Mouse (Mus musculus): ENCODE data around the gene Zfp710. TPM values are rescaled to one million over a fixed set of nuclear protein-coding genes. Genes with fewer than 3 reads are reported as not detected.

Gene Zfp710
- polyA plus RNA-seq, 1 experiment = 138 TPM

GRCm38 (mm10) chr7:80074921-80075441, 50.4 kb downstream of the Zfp710 start:
- TF ChIP-seq CTCF (IDR thresholded peaks at IDR 0.05; ENCODE audit: low read depth, low read length) (no peak), POLR2A (IDR thresholded peaks at IDR 0.05; ENCODE audit: borderline replicate concordance, low read depth, low read length) (no peak)
- peak overlapping the region; percentile 27 for H3K4me3 ChIP-seq (ENCODE audit: insufficient read depth, low read length)
- H3K27ac ChIP-seq (ENCODE audit: insufficient read depth, low read depth, low read length) = peak overlapping the region; percentile 86
- H3K4me1 ChIP-seq (ENCODE audit: control insufficient read depth, insufficient read depth, low read length) = peaks cover 83% of the 10 kb centered on the region

- Histone ChIP-seq H3K27ac (ENCODE audit: insufficient read depth, low read depth, low read length) (peak overlapping the region; percentile 93), H3K4me3 (ENCODE audit: insufficient read depth, low read length) (no peak overlapping the region), H3K4me1 (ENCODE audit: control insufficient read depth, insufficient read depth, low read length) (peaks cover 84% of the 10 kb centered on the region)
- TF ChIP-seq POLR2A (IDR thresholded peaks at IDR 0.05; ENCODE audit: borderline replicate concordance, low read depth, low read length) (no peak), CTCF (IDR thresholded peaks at IDR 0.05; ENCODE audit: low read depth, low read length) (no peak)
Observed at GRCm38 (mm10) chr7:80075946-80076583, 51.5 kb downstream of the Zfp710 start.

DNA sequence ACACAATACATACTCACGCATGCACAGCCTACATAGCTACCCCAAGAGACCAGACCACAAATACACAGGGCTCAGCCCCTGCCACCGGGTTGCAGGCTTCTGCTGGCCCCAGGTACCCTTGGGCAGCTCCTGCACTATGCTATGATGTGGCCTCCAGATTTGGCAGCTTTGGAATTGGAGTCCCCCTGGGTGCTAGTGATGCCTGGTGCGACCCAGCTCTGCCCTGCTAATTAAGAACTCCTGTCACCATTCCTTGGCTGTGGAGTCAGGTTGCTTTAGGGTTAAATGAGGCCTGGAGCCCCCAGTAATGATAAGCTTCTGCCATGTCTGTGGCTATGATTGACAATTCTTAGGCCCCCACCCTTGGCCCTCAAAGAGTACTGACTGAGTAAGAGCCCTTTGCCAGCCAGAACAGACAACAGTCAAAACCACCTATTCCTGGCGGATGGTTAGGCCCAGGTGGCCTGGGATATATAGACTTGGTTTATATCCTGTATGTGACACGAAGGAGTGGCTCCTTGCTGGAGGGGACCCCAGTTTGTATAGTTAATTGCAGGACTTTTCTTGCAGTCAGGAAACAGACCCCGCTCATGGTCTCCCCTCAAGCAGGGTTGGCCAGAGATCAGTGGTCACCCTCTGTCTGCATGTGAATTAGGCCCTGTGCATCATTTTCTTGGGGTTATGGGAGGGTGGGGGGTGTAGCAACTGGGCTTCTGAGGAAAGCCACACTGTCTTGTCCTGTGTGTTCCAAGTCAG, 52.5 kb downstream of the Zfp710 start:
- TF ChIP-seq POLR2A (IDR thresholded peaks at IDR 0.05; ENCODE audit: borderline replicate concordance, low read depth, low read length) (no peak), CTCF (IDR thresholded peaks at IDR 0.05; ENCODE audit: low read depth, low read length) (no peak)
- H3K4me1 ChIP-seq (ENCODE audit: control insufficient read depth, insufficient read depth, low read length) = peaks cover 75% of the 10 kb centered on the region

GRCm38 (mm10) chr7:80077801-80078200, 53.2 kb downstream of the Zfp710 start:
- Histone ChIP-seq H3K4me3 (ENCODE audit: insufficient read depth, low read length) (no peak overlapping the region), H3K4me1 (ENCODE audit: control insufficient read depth, insufficient read depth, low read length) (peaks cover 68% of the 10 kb centered on the region), H3K27ac (ENCODE audit: insufficient read depth, low read depth, low read length) (peak overlapping the region; percentile 93)
- TF ChIP-seq CTCF (IDR thresholded peaks at IDR 0.05; ENCODE audit: low read depth, low read length) = no peak
- TF ChIP-seq POLR2A (IDR thresholded peaks at IDR 0.05; ENCODE audit: borderline replicate concordance, low read depth, low read length) = no peak

More for the DNA sequence above, 52.5 kb downstream of the Zfp710 start:
- peak overlapping the region; percentile 93 for H3K27ac ChIP-seq (ENCODE audit: insufficient read depth, low read depth, low read length)
- H3K4me3 ChIP-seq (ENCODE audit: insufficient read depth, low read length) = no peak overlapping the region

DNA sequence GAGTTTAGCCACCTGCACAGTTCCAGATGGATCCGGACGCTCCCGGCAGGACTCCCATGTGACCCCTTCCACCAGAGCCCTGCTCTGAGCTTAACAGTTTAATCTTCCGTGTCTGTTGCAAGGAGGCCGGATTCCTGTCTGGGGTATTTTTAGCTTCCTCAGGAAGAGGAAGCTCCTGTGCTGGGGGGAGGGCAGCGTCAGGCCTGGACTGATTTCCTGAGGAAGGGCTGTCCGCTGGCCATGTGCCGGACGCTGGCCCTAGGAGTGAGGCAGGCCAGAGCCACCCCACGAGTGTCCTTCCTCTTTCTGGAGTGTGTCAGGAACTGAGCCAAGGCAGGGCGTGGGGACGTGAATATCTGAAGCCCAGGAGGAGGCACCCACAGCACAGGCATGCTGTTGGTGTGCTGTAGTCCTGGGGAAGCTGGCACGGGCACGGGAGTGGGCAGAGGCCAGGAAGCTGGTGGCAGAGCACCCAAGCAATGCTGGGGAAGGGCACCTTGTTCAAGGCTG, 54.2 kb downstream of the Zfp710 start:
- peak overlapping the region; percentile 29 for H3K4me3 ChIP-seq (ENCODE audit: insufficient read depth, low read length)
- no peak for TF ChIP-seq POLR2A (IDR thresholded peaks at IDR 0.05; ENCODE audit: borderline replicate concordance, low read depth, low read length)
- TF ChIP-seq CTCF (IDR thresholded peaks at IDR 0.05; ENCODE audit: low read depth, low read length) = no peak
- peaks cover 58% of the 10 kb centered on the region for H3K4me1 ChIP-seq (ENCODE audit: control insufficient read depth, insufficient read depth, low read length)
- H3K27ac ChIP-seq (ENCODE audit: insufficient read depth, low read depth, low read length) = peak overlapping the region; percentile 95

GRCm38 (mm10) chr7:80081586-80082554, 57.3 kb downstream of the Zfp710 start:
- TF ChIP-seq POLR2A (IDR thresholded peaks at IDR 0.05; ENCODE audit: borderline replicate concordance, low read depth, low read length) = no peak
- no peak for TF ChIP-seq CTCF (IDR thresholded peaks at IDR 0.05; ENCODE audit: low read depth, low read length)
- H3K27ac ChIP-seq (ENCODE audit: insufficient read depth, low read depth, low read length) = no peak overlapping the region
- no peak overlapping the region for H3K4me3 ChIP-seq (ENCODE audit: insufficient read depth, low read length)
- H3K4me1 ChIP-seq (ENCODE audit: control insufficient read depth, insufficient read depth, low read length) = peaks cover 32% of the 10 kb centered on the region

GRCm38 (mm10) chr7:80084484-80084931, 59.9 kb downstream of the Zfp710 start:
- TF ChIP-seq CTCF (IDR thresholded peaks at IDR 0.05; ENCODE audit: low read depth, low read length) (peak; percentile 93), POLR2A (IDR thresholded peaks at IDR 0.05; ENCODE audit: borderline replicate concordance, low read depth, low read length) (no peak)
- no peak overlapping the region for H3K4me3 ChIP-seq (ENCODE audit: insufficient read depth, low read length)
- H3K27ac ChIP-seq (ENCODE audit: insufficient read depth, low read depth, low read length) = no peak overlapping the region
- H3K4me1 ChIP-seq (ENCODE audit: control insufficient read depth, insufficient read depth, low read length) = peaks cover 16% of the 10 kb centered on the region

- Histone ChIP-seq H3K4me1 (ENCODE audit: control insufficient read depth, insufficient read depth, low read length) (0 out of 2 replicates have a peak, but pooled peaks cover 1% of the 10 kb centered on the region), H3K4me3 (ENCODE audit: insufficient read depth, low read length) (no peak overlapping the region), H3K27ac (ENCODE audit: insufficient read depth, low read depth, low read length) (no peak overlapping the region)
- TF ChIP-seq CTCF (IDR thresholded peaks at IDR 0.05; ENCODE audit: low read depth, low read length) (no peak), POLR2A (IDR thresholded peaks at IDR 0.05; ENCODE audit: borderline replicate concordance, low read depth, low read length) (no peak)
Observed at GRCm38 (mm10) chr7:80085970-80086715, 61.5 kb downstream of the Zfp710 start.

Measured in bone marrow macrophage, adult 2 months (primary cell).